Mouse (Mus musculus): ENCODE data around the gene Crim1. TPM values are rescaled to one million over a fixed set of nuclear protein-coding genes. Genes with fewer than 3 reads are reported as not detected.

Gene Crim1
- polyA plus RNA-seq, 2 experiments: 10.5 to 22.9 TPM

DNA sequence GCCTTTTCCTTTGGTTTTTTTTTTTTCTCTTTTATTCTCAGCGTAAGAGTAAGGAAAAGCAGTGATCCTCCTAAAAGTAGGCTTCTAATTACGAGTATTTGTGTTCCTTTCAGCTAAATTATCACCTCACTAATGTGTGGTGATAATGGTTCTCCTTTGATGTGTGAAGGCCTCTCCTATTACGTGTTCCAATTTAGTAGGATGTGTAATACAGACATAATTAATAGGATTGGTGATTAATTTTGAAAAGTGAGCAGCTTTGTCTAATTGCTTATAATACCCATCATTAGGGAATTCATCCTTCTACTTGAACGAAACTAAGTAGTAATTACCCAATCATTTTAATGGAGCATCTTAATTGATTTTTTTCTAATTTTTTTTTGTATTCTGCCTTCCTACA lies 157.7 kb downstream of the Crim1 start:
- TF ChIP-seq POLR2A (IDR thresholded peaks at IDR 0.05; ENCODE audit: borderline replicate concordance, extremely low read depth, insufficient read depth, insufficient read length): no peak
- no peaks in the 10 kb centered on the region for H3K9me3 ChIP-seq (ENCODE audit: control insufficient read depth, low read length)
- 0 out of 2 replicates have a peak, but pooled peaks cover 5% of the 10 kb centered on the region for H3K4me1 ChIP-seq (ENCODE audit: control insufficient read depth, insufficient read depth, low read length)
- no peak overlapping the region for H3K9ac ChIP-seq (ENCODE audit: low read depth, low read length, severe bottlenecking)
- H3K27ac ChIP-seq (replicated peaks; ENCODE audit: low read depth, low read length): no peak overlapping the region
- WGBS: 44% methylated on average over 4 of the region's 4 CpGs
- DNase-seq (ENCODE audit: low spot score) (no peak), ATAC-seq (ENCODE audit: low FRiP score, low read depth) (no peak)
- no peaks in the 10 kb centered on the region for H3K27me3 ChIP-seq (ENCODE audit: control insufficient read depth, insufficient read depth, low read length)
- peaks cover 41% of the 10 kb centered on the region for H3K36me3 ChIP-seq (ENCODE audit: control insufficient read depth, insufficient read depth, low read length)
- H3K4me2 ChIP-seq (replicated peaks; ENCODE audit: low read depth, low read length, severe bottlenecking): no peak overlapping the region
- H3K4me3 ChIP-seq (replicated peaks; ENCODE audit: low read length): no peak overlapping the region

DNA sequence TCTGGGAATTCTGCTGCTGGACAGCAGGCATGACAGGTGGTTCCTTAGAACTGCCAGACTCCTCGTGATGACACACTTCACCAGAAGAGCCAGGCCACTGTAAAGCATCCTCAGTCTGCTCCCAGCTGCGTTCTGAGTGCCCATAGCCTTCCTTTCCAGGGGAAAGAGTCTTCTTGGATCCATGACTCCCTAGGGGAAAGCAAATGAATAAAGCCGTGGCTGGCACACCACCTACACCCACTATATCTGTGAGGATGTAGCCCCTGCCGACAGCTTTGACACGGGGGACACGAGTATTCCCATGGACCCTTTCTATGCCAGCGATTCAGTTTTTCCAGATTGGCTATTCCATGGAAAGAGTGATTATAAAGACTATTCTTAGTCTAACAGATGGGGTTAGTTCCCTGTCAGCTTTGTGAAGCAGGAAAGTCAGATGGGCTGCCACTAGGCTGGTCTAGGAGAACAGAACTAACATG lies 158.2 kb downstream of the Crim1 start:
- no peaks in the 10 kb centered on the region for H3K27me3 ChIP-seq (ENCODE audit: control insufficient read depth, insufficient read depth, low read length)
- H3K4me2 ChIP-seq (replicated peaks; ENCODE audit: low read depth, low read length, severe bottlenecking): no peak overlapping the region
- 75% methylated on average over 7 of the region's 7 CpGs for WGBS
- ATAC-seq (ENCODE audit: low FRiP score, low read depth) (no peak), DNase-seq (ENCODE audit: low spot score) (no peak)
- H3K9me3 ChIP-seq (ENCODE audit: control insufficient read depth, low read length): no peaks in the 10 kb centered on the region
- peaks cover 38% of the 10 kb centered on the region for H3K36me3 ChIP-seq (ENCODE audit: control insufficient read depth, insufficient read depth, low read length)
- H3K4me1 ChIP-seq (ENCODE audit: control insufficient read depth, insufficient read depth, low read length): 0 out of 2 replicates have a peak, but pooled peaks cover 5% of the 10 kb centered on the region
- no peak overlapping the region for H3K27ac ChIP-seq (replicated peaks; ENCODE audit: low read depth, low read length)
- H3K9ac ChIP-seq (ENCODE audit: low read depth, low read length, severe bottlenecking): no peak overlapping the region
- TF ChIP-seq POLR2A (IDR thresholded peaks at IDR 0.05; ENCODE audit: borderline replicate concordance, extremely low read depth, insufficient read depth, insufficient read length): no peak
- H3K4me3 ChIP-seq (replicated peaks; ENCODE audit: low read length): no peak overlapping the region

DNA sequence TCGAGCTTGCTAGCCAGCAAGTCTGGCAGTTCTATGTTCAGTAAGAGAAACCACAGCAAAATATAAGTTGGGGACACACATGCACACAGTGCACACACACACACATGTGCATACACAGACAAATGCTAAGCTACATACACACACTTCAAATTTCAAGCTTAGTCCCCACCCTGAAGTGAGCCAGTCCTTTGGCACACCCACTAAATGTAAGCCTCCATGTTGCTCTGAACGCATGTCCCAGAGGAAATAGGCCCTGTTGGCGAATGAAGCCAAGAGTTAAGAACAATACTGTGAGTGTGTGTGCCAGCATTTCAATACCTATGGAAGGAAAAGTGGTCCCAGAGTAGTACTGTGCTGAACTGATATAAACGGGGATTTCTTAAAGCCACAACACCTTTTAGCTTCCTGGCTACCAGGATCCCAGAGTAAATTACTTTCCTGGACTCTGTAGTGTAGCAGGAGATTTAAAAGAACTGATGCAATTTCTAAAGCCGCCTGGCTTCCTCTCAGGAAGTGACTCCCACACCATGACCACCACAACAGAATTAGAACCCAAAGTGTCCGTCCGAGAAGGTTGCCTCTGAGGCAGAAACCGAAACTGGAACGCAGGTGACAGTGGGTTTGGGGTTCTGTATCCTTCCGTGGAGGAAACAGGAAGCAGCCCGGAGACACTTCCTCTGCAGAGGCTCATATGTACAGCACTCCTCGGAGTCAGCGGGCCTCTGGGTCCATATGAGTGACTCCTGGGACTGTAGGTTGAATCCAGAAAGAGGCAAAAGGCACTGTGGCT lies 162.1 kb downstream of the Crim1 start:
- no peak overlapping the region for H3K4me3 ChIP-seq (replicated peaks; ENCODE audit: low read length)
- ATAC-seq (ENCODE audit: low FRiP score, low read depth) (no peak), DNase-seq (ENCODE audit: low spot score) (no peak)
- H3K9ac ChIP-seq (ENCODE audit: low read depth, low read length, severe bottlenecking): no peak overlapping the region
- TF ChIP-seq POLR2A (IDR thresholded peaks at IDR 0.05; ENCODE audit: borderline replicate concordance, extremely low read depth, insufficient read depth, insufficient read length): no peak
- 0 out of 2 replicates have a peak, but pooled peaks cover 5% of the 10 kb centered on the region for H3K4me1 ChIP-seq (ENCODE audit: control insufficient read depth, insufficient read depth, low read length)
- WGBS: 75% methylated on average over 13 of the region's 13 CpGs
- peaks cover 14% of the 10 kb centered on the region; the same call in 1 of the 2 replicates for H3K36me3 ChIP-seq (ENCODE audit: control insufficient read depth, insufficient read depth, low read length)
- no peaks in the 10 kb centered on the region for H3K9me3 ChIP-seq (ENCODE audit: control insufficient read depth, low read length)
- 0 out of 2 replicates have a peak overlapping the region, but pooled peaks have one; percentile 3 for H3K27ac ChIP-seq (replicated peaks; ENCODE audit: low read depth, low read length)
- H3K4me2 ChIP-seq (replicated peaks; ENCODE audit: low read depth, low read length, severe bottlenecking): no peak overlapping the region
- H3K27me3 ChIP-seq (ENCODE audit: control insufficient read depth, insufficient read depth, low read length): no peaks in the 10 kb centered on the region

DNA sequence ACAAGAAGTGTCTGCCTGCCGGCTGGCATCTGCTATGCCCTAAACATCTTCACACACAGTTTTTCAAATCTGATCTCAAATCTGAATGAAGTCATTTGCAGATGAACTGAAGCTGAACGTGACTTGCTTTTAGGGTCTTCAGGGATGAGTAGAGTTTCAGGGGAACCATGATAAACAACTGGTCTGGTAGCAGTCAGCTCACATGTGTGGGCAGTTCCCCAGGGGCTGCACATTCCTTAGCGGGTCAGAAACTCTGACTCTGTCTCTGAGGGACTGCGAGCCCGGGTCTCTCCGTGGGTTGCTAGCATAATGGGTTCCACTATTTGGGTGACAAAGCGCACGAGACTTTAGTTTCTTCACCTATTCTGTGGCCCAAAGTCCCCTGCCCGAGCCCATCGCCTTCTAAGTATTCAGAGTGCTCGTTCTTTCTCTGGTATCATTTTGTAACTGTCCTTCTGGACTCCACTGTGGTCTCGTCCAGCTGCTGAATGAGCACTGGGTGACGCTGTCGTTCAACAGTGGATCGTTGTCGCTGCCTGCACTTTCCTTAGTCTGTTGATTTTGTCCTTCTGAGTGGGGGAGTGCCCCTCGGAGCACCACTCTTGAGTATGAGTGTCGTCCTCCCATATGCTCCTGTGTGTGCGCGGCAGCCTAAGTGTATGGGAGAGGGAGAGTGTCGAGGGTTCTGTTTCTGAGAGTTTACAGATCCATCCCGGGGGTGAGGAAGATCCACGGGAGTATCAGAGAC lies 164.7 kb downstream of the Crim1 start:
- DNase-seq (ENCODE audit: low spot score): no peak
- Histone ChIP-seq H3K4me1 (ENCODE audit: control insufficient read depth, insufficient read depth, low read length) (0 out of 2 replicates have a peak, but pooled peaks cover 5% of the 10 kb centered on the region), H3K36me3 (ENCODE audit: control insufficient read depth, insufficient read depth, low read length) (peaks cover 24% of the 10 kb centered on the region), H3K9ac (ENCODE audit: low read depth, low read length, severe bottlenecking) (no peak overlapping the region), H3K4me3 (replicated peaks; ENCODE audit: low read length) (no peak overlapping the region), H3K4me2 (replicated peaks; ENCODE audit: low read depth, low read length, severe bottlenecking) (no peak overlapping the region), H3K27me3 (ENCODE audit: control insufficient read depth, insufficient read depth, low read length) (no peaks in the 10 kb centered on the region), H3K9me3 (ENCODE audit: control insufficient read depth, low read length) (no peaks in the 10 kb centered on the region), H3K27ac (replicated peaks; ENCODE audit: low read depth, low read length) (no peak overlapping the region)
- no peak for TF ChIP-seq POLR2A (IDR thresholded peaks at IDR 0.05; ENCODE audit: borderline replicate concordance, extremely low read depth, insufficient read depth, insufficient read length)
- 89% methylated on average over 23 of the region's 23 CpGs for WGBS
- ATAC-seq (ENCODE audit: low FRiP score, low read depth): no peak

DNA sequence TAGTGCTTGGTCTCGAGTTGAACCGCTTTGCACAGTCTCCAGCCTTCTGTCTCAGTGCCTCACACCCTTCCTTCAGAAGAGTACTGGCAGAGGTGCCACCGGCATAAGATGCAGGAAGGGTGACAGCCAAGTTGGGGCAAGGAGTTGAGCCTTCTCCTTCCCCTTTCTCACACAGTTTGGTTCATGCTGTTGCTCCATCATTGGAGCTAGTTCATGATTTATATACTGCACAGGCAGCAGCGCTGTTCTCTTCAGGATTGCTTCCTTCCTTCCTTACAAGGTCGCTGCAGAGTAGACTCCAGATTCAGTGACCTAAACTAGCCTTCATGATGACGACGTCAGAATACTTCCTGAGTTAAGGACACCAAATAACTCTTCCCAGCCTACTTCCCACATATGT lies 166.0 kb downstream of the Crim1 start:
- peaks cover 28% of the 10 kb centered on the region for H3K36me3 ChIP-seq (ENCODE audit: control insufficient read depth, insufficient read depth, low read length)
- no peak overlapping the region for H3K4me2 ChIP-seq (replicated peaks; ENCODE audit: low read depth, low read length, severe bottlenecking)
- H3K4me1 ChIP-seq (ENCODE audit: control insufficient read depth, insufficient read depth, low read length): 0 out of 2 replicates have a peak, but pooled peaks cover 5% of the 10 kb centered on the region
- H3K4me3 ChIP-seq (replicated peaks; ENCODE audit: low read length): no peak overlapping the region
- ATAC-seq (ENCODE audit: low FRiP score, low read depth) (no peak), DNase-seq (ENCODE audit: low spot score) (no peak)
- no peak for TF ChIP-seq POLR2A (IDR thresholded peaks at IDR 0.05; ENCODE audit: borderline replicate concordance, extremely low read depth, insufficient read depth, insufficient read length)
- 68% methylated on average over 7 of the region's 7 CpGs for WGBS
- H3K27ac ChIP-seq (replicated peaks; ENCODE audit: low read depth, low read length): no peak overlapping the region
- no peaks in the 10 kb centered on the region for H3K27me3 ChIP-seq (ENCODE audit: control insufficient read depth, insufficient read depth, low read length)
- no peak overlapping the region for H3K9ac ChIP-seq (ENCODE audit: low read depth, low read length, severe bottlenecking)
- no peaks in the 10 kb centered on the region for H3K9me3 ChIP-seq (ENCODE audit: control insufficient read depth, low read length)

All from limb, embryonic 14.5 days (tissue).